Mouse (Mus musculus) kidney, postnatal 36 days (tissue): Measurements from ENCODE around the gene Scgb1b15.
"Not testable (repeated sequence)": the region's sequence is repeated elsewhere in the genome, so short reads cannot be mapped to it uniquely, and the experiment has no call there.

Source experiments
- DNase-seq, 2 experiments: peaks; one replicate each; pipeline ENCODE4 v3.0.0; 2021 to 2022; ENCODE audit warnings: mixed read lengths in 2 of 2

Gene Scgb1b15

DNA sequence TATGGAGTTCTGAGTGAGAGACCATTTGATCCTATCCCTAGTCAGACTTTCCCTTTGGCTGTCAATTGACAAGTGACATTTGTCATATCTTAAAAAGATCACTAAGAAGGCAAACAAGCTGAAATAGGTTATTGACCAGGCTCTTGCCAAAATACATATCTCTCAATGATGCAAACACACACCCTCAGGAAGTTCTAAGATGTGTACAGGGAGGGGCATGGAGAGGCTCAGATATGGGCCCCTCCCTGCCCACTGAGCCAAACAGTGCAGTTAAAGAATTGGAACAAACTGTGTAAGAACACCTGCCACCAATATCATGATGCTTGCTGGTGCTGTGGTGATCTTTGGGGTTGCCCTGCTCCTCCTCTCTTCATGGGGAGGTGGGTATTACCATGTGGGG is at the start of gene Scgb1b15:
TSS of gene Scgb1b15 (plus strand) at position 301 of the 400 bp plus-strand sequence.
- not testable (repeated sequence) for DNase-seq

DNA sequence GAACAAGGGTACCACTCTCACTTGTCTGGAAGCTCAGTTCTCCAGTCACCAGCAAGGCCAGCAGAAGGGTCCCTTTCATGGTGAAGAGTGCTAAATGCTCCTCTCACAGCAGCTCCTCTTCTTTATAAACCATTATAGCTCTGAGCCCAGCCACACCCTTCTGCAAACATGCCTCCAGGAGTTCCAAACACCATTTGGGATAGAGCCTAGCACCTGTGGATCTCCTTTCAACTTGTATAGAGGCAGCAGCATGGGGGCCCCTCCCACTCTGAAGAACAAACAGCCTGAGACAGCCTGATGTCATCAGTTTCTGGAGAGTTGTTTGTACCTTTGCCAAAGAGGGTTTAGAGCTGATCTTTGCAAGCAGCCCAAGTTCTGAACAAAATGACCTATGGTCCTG is 6.8 kb upstream of the Scgb1b15 start, which contains the start of gene Scgb2b15:
TSS of gene Scgb2b15 (minus strand) at position 101 of the 400 bp plus-strand sequence.
- not testable (repeated sequence) for DNase-seq
